Mouse (Mus musculus) limb, embryonic 13.5 days (tissue): ENCODE data around the gene Kif5a. TPM values are rescaled to one million over a fixed set of nuclear protein-coding genes. Genes with fewer than 3 reads are reported as not detected.

Experiments used
- ATAC-seq: fragments of 200-750 bp; cut with Nextera tagmentation; 2 replicates; pipeline ENCODE4 v1.8.0; 2017; ENCODE audit warnings: low read depth, moderate number of reproducible peaks, moderate TSS enrichment; ENCODE audit not compliant: low FRiP score
- H3K27ac ChIP-seq: fragments of 300-500 bp; sonication (generic); 2 replicates; pipeline ENCODE4 v1.5.1; 2015; ENCODE audit warnings: inconsistent platforms, mild to moderate bottlenecking, moderate library complexity
- H3K27me3 ChIP-seq: fragments of 300-500 bp; sonication (generic); 2 replicates; pipeline ENCODE4 v1.6.1; 2015; ENCODE audit warnings: mild to moderate bottlenecking, inconsistent platforms
- H3K36me3 ChIP-seq: fragments of 300-500 bp; sonication (generic); 2 replicates; pipeline ENCODE4 v1.6.1; 2015; ENCODE audit warnings: inconsistent platforms, mild to moderate bottlenecking, moderate library complexity
- H3K4me1 ChIP-seq: fragments of 300-500 bp; sonication (generic); 2 replicates; pipeline ENCODE4 v1.6.1; 2015; ENCODE audit warnings: inconsistent platforms
- H3K4me2 ChIP-seq: fragments of 300-500 bp; sonication (generic); replicated peaks from 2 replicates; pipeline ENCODE4 v1.6.1; 2015; ENCODE audit warnings: inconsistent platforms, mild to moderate bottlenecking, moderate library complexity
- H3K4me3 ChIP-seq: fragments of 300-500 bp; sonication (generic); 2 replicates; pipeline ENCODE4 v1.5.1; 2015; ENCODE audit warnings: moderate library complexity, mild to moderate bottlenecking, inconsistent platforms
- H3K9ac ChIP-seq: fragments of 300-500 bp; sonication (generic); 2 replicates; pipeline ENCODE4 v1.6.1; 2015; ENCODE audit warnings: mild to moderate bottlenecking, inconsistent platforms
- H3K9me3 ChIP-seq: fragments of 300-500 bp; sonication (generic); 2 replicates; pipeline ENCODE4 v1.6.1; 2016; ENCODE audit warnings: inconsistent platforms
- WGBS: fragments of 180-500 bp; shearing (Covaris S2); methylation state at CpG from one replicate; pipeline ENCODE4 v1.1.7; 2015; 5-methylcytosine and 5-hydroxymethylcytosine counted together
- polyA plus RNA-seq: library from polyadenylated mRNA; unstranded; fragments of >200 nt; fragmentation: Nextera tagmentation; extraction: Ambion mirVana; gene quantifications from 2 replicates; pipeline ENCODE4 v1.2.1, GENCODE M21; 2015

Gene Kif5a
- polyA plus RNA-seq, 1 experiment from 2014 or later = 4.8 TPM

GRCm38 (mm10) chr10:127287271-127287935 is 24.3 kb upstream of the Kif5a start:
- Histone ChIP-seq H3K9ac (peak overlapping the region; percentile 82), H3K27ac (peak overlapping the region; percentile 98), H3K4me1 (peaks cover 55% of the 10 kb centered on the region), H3K4me2 (peak overlapping the region; percentile 95), H3K36me3 (peaks cover 51% of the 10 kb centered on the region), H3K9me3 (no peaks in the 10 kb centered on the region), H3K27me3 (no peaks in the 10 kb centered on the region), H3K4me3 (peak overlapping the region; percentile 70)
- ATAC-seq = no peak
- WGBS = 70% methylated on average over 15 of the region's 15 CpGs

GRCm38 (mm10) chr10:127286730-127287129 is 23.6 kb upstream of the Kif5a start:
- no peak for ATAC-seq
- H3K27me3 ChIP-seq = no peaks in the 10 kb centered on the region
- H3K4me3 ChIP-seq = peak overlapping the region; percentile 70
- peaks cover 49% of the 10 kb centered on the region for H3K4me1 ChIP-seq
- H3K27ac ChIP-seq = 0 out of 2 replicates have a peak overlapping the region, but pooled peaks have one; percentile 98
- H3K4me2 ChIP-seq = peak overlapping the region; percentile 95
- H3K9me3 ChIP-seq = no peaks in the 10 kb centered on the region
- H3K9ac ChIP-seq = peak overlapping the region; percentile 82
- 64% methylated on average over 7 of the region's 7 CpGs for WGBS
- H3K36me3 ChIP-seq = peaks cover 58% of the 10 kb centered on the region

- no peaks in the 10 kb centered on the region for H3K27me3 ChIP-seq
- peaks cover 63% of the 10 kb centered on the region for H3K36me3 ChIP-seq
- peak overlapping the region; percentile 82 for H3K9ac ChIP-seq
- H3K27ac ChIP-seq = no peak overlapping the region
- peaks cover 43% of the 10 kb centered on the region for H3K4me1 ChIP-seq
- 82% methylated on average over 7 of the region's 7 CpGs for WGBS
- H3K4me3 ChIP-seq = peak overlapping the region; percentile 70; the same call in 1 of the 2 replicates
- no peak for ATAC-seq
- H3K9me3 ChIP-seq = no peaks in the 10 kb centered on the region
- H3K4me2 ChIP-seq = peak overlapping the region; percentile 95
Observed at GRCm38 (mm10) chr10:127286194-127286593, 23.0 kb upstream of the Kif5a start.

DNA sequence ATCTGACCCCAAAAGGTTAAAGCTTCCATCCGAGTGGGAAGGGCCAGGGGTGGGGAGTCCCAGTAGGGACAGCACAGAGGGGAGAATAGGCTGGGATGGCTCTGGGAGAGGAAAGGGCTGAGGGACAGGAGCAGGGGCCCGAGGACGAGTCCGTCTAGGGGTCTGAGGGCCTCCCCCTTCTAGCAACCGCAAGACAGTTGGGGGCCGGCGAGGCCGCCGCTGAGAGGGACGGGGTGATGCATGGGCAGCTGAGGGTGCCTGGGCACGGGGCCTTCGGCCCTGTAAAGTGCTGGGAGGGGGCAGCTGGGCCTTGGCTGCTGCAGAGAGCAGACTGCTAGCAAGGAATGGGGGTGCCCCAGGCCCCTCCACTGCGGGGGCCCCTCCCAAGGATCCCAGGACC is 22.5 kb upstream of the Kif5a start:
- Histone ChIP-seq H3K4me1 (peaks cover 43% of the 10 kb centered on the region), H3K36me3 (peaks cover 69% of the 10 kb centered on the region), H3K9ac (peak overlapping the region; percentile 39; the same call in 1 of the 2 replicates), H3K27ac (no peak overlapping the region), H3K4me2 (0 out of 2 replicates have a peak overlapping the region, but pooled peaks have one; percentile 95), H3K4me3 (no peak overlapping the region), H3K27me3 (no peaks in the 10 kb centered on the region), H3K9me3 (no peaks in the 10 kb centered on the region)
- WGBS = 79% methylated on average over 13 of the region's 13 CpGs
- ATAC-seq = no peak

DNA sequence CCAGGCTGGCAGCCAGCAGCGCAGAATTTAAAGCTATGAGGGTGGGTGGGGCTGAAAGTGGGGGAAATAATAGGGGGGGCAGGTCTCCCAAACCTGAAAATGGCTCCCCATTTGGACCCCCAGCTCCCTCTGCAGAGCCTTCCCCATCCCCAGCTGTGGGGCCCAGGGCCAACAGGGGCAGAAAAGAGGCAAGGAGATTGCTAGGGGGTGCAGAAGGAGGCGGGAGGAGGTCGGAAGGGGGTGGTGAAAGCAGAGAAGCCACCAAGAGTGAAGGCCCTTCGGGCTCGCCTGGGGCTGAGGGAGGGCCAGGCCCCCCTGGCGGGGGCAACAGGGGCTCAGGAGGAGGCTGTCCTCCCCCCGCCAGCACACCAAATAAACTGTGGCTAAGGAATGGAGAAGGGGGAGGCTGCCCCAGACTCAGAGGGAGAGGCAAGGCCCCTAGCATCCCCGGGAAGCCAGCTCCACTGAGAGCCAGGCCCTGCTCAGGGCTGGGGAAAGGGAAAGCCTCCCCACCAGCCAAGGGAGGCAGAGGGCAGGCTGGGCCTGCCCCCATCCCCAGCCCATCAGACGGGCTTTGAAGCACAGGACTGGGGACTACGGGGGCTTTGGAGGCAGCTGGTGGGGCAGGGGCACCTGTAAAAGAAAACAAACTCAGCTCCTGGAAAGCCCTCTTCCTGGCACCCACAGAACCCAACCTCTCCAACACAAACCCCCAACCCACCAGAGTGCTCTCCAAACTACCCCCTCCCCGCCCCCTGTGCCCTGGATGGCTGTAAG is 21.8 kb upstream of the Kif5a start:
- H3K4me3 ChIP-seq = no peak overlapping the region
- peaks cover 76% of the 10 kb centered on the region for H3K36me3 ChIP-seq
- no peak overlapping the region for H3K27ac ChIP-seq
- H3K9ac ChIP-seq = peak overlapping the region; percentile 39
- H3K4me1 ChIP-seq = peaks cover 42% of the 10 kb centered on the region
- H3K4me2 ChIP-seq = no peak overlapping the region
- no peaks in the 10 kb centered on the region for H3K9me3 ChIP-seq
- ATAC-seq = no peak
- 72% methylated on average over 11 of the region's 11 CpGs for WGBS
- H3K27me3 ChIP-seq = no peaks in the 10 kb centered on the region

DNA sequence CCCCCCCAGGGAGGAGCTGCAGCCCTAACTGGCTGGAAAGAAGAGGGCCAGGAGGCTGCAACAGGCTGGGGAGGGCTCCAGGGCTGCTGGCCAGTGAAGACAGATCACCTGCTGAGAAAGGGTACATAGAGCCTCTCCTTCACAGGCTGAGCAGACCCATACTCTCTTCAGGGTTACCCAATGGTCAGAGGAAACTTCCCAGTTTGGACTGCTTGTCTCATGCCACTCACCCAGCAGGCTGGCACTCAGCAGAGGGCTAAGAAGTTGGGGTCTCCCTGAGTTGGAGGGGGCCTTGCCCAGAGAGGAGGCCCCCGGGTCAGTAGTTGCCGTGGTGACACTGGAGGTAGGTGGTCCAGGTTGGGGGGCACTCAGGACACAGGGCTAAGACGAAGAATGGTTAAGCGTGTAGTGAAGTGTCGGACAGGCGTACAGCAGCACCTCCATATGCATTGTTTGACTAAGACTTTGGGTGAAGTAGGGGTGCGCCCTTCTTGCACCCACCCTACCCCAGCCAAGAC is 21.0 kb upstream of the Kif5a start:
- no peaks in the 10 kb centered on the region for H3K9me3 ChIP-seq
- H3K4me1 ChIP-seq = peaks cover 36% of the 10 kb centered on the region
- H3K27me3 ChIP-seq = no peaks in the 10 kb centered on the region
- H3K27ac ChIP-seq = no peak overlapping the region
- H3K36me3 ChIP-seq = peaks cover 83% of the 10 kb centered on the region
- no peak overlapping the region for H3K9ac ChIP-seq
- H3K4me2 ChIP-seq = no peak overlapping the region
- 90% methylated on average over 7 of the region's 7 CpGs for WGBS
- H3K4me3 ChIP-seq = no peak overlapping the region
- no peak for ATAC-seq

DNA sequence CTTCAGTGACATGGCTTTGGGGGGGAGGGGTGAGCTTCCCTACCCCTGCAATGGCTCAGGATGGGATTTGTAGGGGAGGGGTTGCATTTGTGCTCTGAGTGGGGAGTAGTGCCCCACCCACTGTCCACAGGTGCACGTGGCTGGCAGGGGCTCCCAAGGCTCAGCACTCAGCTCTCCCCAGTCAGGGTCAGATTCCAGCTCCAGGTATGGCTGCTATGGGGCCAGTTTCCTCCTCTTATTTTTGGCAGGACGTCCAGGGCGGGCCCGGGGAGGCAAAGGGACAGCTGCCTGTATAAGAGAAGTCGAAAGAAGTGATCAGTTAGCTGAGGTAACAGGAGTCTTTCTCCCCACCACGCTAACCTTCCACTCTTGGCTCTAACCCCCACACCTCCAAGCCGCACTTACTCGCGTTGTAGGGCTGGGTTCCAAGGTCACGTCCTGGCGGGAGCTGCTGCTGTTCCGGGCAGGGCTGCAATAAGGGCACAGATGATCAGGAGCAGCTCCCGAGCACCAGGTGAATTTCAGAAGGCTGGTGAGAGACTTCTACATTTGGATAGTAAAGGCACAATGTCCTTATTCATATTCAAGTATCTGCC is 19.6 kb upstream of the Kif5a start:
- WGBS = 87% methylated on average over 13 of the region's 13 CpGs
- Histone ChIP-seq H3K4me2 (no peak overlapping the region), H3K27ac (no peak overlapping the region), H3K9ac (0 out of 2 replicates have a peak overlapping the region, but pooled peaks have one; percentile 13), H3K36me3 (peaks cover 98% of the 10 kb centered on the region), H3K27me3 (no peaks in the 10 kb centered on the region), H3K4me1 (peaks cover 32% of the 10 kb centered on the region), H3K4me3 (no peak overlapping the region), H3K9me3 (no peaks in the 10 kb centered on the region)
- ATAC-seq = no peak

- no peak overlapping the region for H3K9ac ChIP-seq
- no peak overlapping the region for H3K4me3 ChIP-seq
- ATAC-seq = no peak
- H3K36me3 ChIP-seq = peaks cover 100% of the 10 kb centered on the region
- WGBS = 91% methylated on average over 8 of the region's 8 CpGs
- H3K27me3 ChIP-seq = no peaks in the 10 kb centered on the region
- no peaks in the 10 kb centered on the region for H3K9me3 ChIP-seq
- no peak overlapping the region for H3K27ac ChIP-seq
- H3K4me1 ChIP-seq = peaks cover 18% of the 10 kb centered on the region
- no peak overlapping the region for H3K4me2 ChIP-seq
Observed at GRCm38 (mm10) chr10:127281316-127281715, 18.2 kb upstream of the Kif5a start.

GRCm38 (mm10) chr10:127279730-127280129 is 16.6 kb upstream of the Kif5a start:
- ATAC-seq = no peak
- peaks cover 3% of the 10 kb centered on the region for H3K4me1 ChIP-seq
- H3K9me3 ChIP-seq = no peaks in the 10 kb centered on the region
- peaks cover 100% of the 10 kb centered on the region for H3K36me3 ChIP-seq
- no peak overlapping the region for H3K4me3 ChIP-seq
- H3K27ac ChIP-seq = no peak overlapping the region
- 90% methylated on average over 2 of the region's 2 CpGs for WGBS
- H3K9ac ChIP-seq = no peak overlapping the region
- no peaks in the 10 kb centered on the region for H3K27me3 ChIP-seq
- no peak overlapping the region for H3K4me2 ChIP-seq

DNA sequence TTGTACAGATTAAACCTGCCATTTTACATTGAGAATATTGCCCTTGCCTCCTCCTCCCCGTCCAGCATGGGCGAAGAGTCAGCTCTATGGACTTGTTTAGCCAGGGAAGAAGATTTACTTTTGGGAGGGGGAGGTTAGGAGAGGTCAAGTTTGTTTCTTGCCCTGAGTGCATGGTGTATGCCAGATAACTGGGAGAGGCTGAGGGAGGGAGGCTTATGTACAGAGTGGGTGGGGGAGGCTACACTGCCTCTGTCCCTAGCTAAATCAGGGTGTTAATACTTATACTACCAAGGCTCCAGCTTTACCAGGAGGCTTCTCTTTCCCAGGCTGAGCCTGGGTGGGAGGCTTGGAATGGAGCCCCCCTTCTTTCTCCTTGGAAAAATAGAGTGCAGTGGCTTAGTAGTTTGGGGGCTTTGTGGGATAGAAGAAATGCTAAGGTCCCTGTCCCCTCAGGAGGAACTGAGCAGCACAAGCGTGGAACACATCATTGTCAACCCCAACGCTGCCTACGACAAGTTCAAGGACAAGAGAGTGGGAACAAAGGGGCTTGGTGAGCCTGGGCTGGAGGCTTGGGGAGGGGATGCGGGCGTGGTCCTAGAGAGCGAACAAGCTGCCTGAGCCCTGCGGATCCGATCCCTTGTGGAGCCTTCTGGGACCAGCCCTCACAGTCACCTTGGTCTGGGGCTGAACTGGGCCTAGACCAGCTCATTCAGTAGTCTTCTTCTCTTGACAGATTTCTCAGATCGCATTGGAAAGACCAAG is 11.3 kb upstream of the Kif5a start:
- H3K4me3 ChIP-seq = no peak overlapping the region

GRCm38 (mm10) chr10:127272371-127272770 is 9.2 kb upstream of the Kif5a start:
- 91% methylated on average over 5 of the region's 5 CpGs for WGBS

More for the DNA sequence above, 11.3 kb upstream of the Kif5a start:
- Histone ChIP-seq H3K36me3 (peaks cover 97% of the 10 kb centered on the region), H3K9ac (no peak overlapping the region), H3K4me2 (no peak overlapping the region), H3K27me3 (no peaks in the 10 kb centered on the region), H3K4me1 (no peaks in the 10 kb centered on the region), H3K9me3 (no peaks in the 10 kb centered on the region), H3K27ac (no peak overlapping the region)
- WGBS = 92% methylated on average over 11 of the region's 11 CpGs
- no peak for ATAC-seq

More at GRCm38 (mm10) chr10:127272371-127272770, 9.2 kb upstream of the Kif5a start:
- Histone ChIP-seq H3K27me3 (no peaks in the 10 kb centered on the region), H3K27ac (no peak overlapping the region), H3K4me2 (no peak overlapping the region), H3K4me1 (peaks cover 17% of the 10 kb centered on the region), H3K9ac (no peak overlapping the region), H3K4me3 (no peak overlapping the region), H3K36me3 (peaks cover 92% of the 10 kb centered on the region), H3K9me3 (no peaks in the 10 kb centered on the region)
- ATAC-seq = no peak
